Mouse (Mus musculus): ENCODE measurements around the gene Auts2.

DNA sequence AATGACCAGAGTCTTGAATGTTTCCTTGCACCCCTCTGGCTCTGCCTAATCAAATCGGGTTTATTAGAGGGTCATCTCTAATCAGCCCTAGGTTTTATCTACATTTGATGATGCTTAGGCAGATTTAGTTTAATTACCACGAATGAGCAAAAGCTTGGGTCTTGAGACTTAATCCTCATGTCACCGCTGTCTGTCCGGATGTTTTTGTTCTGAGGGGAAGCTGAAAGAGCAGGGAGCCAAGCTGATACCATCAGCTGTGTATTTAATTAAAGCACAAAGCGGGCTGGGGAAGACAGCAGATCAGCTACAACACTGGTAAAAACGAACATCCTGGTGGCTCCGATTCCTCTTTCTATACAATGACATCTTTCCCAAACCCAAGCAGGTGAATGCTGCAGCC, 56.3 kb downstream of the Auts2 start:
- TF ChIP-seq TAL1 (IDR thresholded peaks at IDR 0.05; ENCODE audit: low read length) (no peak), GATA1 (IDR thresholded peaks at IDR 0.05; ENCODE audit: low read length) (no peak)
